Mouse (Mus musculus) liver, postnatal 0 days (tissue): ENCODE data around the gene a. TPM values are rescaled to one million over a fixed set of nuclear protein-coding genes. Genes with fewer than 3 reads are reported as not detected.

Experiments
- ATAC-seq: fragments of 200-750 bp; cut with Nextera tagmentation; 2 replicates; pipeline ENCODE4 v1.8.0; 2017; ENCODE audit warnings: mild to moderate bottlenecking, moderate library complexity
- DNase-seq: peaks from one replicate; pipeline ENCODE4 v3.0.0-alpha.2; 2016
- H3K27ac ChIP-seq: fragments of 300-500 bp; sonication (generic); 2 replicates; pipeline ENCODE4 v1.5.1; 2014; ENCODE audit warnings: antibody characterized with exemption, moderate library complexity, mild to moderate bottlenecking, low read depth
- H3K27me3 ChIP-seq: fragments of 300-500 bp; sonication (generic); 2 replicates; pipeline ENCODE4 v1.6.1; 2014; ENCODE audit warnings: low read length, control low read depth, mixed read lengths; ENCODE audit not compliant: insufficient read depth
- H3K36me3 ChIP-seq: fragments of 300-500 bp; sonication (generic); replicated peaks from 2 replicates; pipeline ENCODE4 v1.6.1; 2014; ENCODE audit warnings: mild to moderate bottlenecking, control low read depth, low read length, moderate library complexity, mixed read lengths; ENCODE audit not compliant: insufficient read depth
- H3K4me1 ChIP-seq: fragments of 300-500 bp; sonication (generic); 2 replicates; pipeline ENCODE4 v1.6.1; 2014; ENCODE audit warnings: antibody characterized with exemption, mild to moderate bottlenecking, control low read depth; ENCODE audit not compliant: insufficient read depth
- H3K4me2 ChIP-seq: fragments of 300-500 bp; sonication (generic); 2 replicates; pipeline ENCODE4 v1.6.1; 2014; ENCODE audit warnings: low read depth, mild to moderate bottlenecking, low read length, moderate library complexity, mixed read lengths
- H3K4me3 ChIP-seq: fragments of 300-500 bp; sonication (generic); 2 replicates; pipeline ENCODE4 v1.5.1; 2014; ENCODE audit warnings: low read depth, low read length
- H3K9ac ChIP-seq: fragments of 300-500 bp; sonication (generic); replicated peaks from 2 replicates; pipeline ENCODE4 v1.6.1; 2014; ENCODE audit warnings: mild to moderate bottlenecking, moderate library complexity
- H3K9me3 ChIP-seq: fragments of 300-500 bp; sonication (generic); 2 replicates; pipeline ENCODE4 v1.6.1; 2016; ENCODE audit warnings: mild to moderate bottlenecking, control low read depth, low read length, mixed read lengths
- CTCF ChIP-seq: sonication (generic); IDR thresholded peaks from 2 replicates; pipeline ENCODE4 v1.5.1; 2016; ENCODE audit warnings: antibody characterized with exemption, low read depth
- EP300 ChIP-seq: IDR thresholded peaks from 2 replicates; pipeline ENCODE4 v1.6.1; 2016; ENCODE audit warnings: antibody characterized with exemption, low read depth, mild to moderate bottlenecking
- WGBS: fragments of 180-500 bp; shearing (Covaris S2); extraction: QIAGEN DNeasy Blood & Tissue Kit; methylation state at CpG from one replicate; pipeline ENCODE4 v1.1.7; 2014; ENCODE audit not compliant: insufficient replicate concordance; 5-methylcytosine and 5-hydroxymethylcytosine counted together
- polyA plus RNA-seq: library from polyadenylated mRNA; unstranded; fragments of >200 nt; fragmentation: Nextera tagmentation; extraction: Ambion mirVana; gene quantifications from 2 replicates; pipeline ENCODE4 v1.2.1, GENCODE M21; 2015

The a gene
- polyA plus RNA-seq, 1 experiment from 2014 or later = not detected

GRCm38 (mm10) chr2:154751924-154752323 lies 39.3 kb upstream of the a start:
- no peak overlapping the region for H3K27ac ChIP-seq
- no peak; the same call in 1 of the 2 replicates for ATAC-seq
- H3K4me2 ChIP-seq = no peak overlapping the region
- no peaks in the 10 kb centered on the region for H3K4me1 ChIP-seq
- H3K36me3 ChIP-seq = no peaks in the 10 kb centered on the region
- H3K27me3 ChIP-seq = peaks cover 2% of the 10 kb centered on the region; the same call in 1 of the 2 replicates
- WGBS = 52% methylated on average over 8 of the region's 8 CpGs
- TF ChIP-seq EP300 (no peak), CTCF (no peak)
- no peak overlapping the region for H3K9ac ChIP-seq
- no peak for DNase-seq
- H3K9me3 ChIP-seq = no peaks in the 10 kb centered on the region
- H3K4me3 ChIP-seq = no peak overlapping the region

- ATAC-seq (no peak), DNase-seq (no peak)
- H3K27ac ChIP-seq = no peak overlapping the region
- H3K4me2 ChIP-seq = no peak overlapping the region
- WGBS = 75% methylated on average over 2 of the region's 2 CpGs
- no peak overlapping the region for H3K4me3 ChIP-seq
- H3K27me3 ChIP-seq = peaks cover 2% of the 10 kb centered on the region; the same call in 1 of the 2 replicates
- H3K9ac ChIP-seq = no peak overlapping the region
- no peaks in the 10 kb centered on the region for H3K4me1 ChIP-seq
- H3K36me3 ChIP-seq = no peaks in the 10 kb centered on the region
- H3K9me3 ChIP-seq = no peaks in the 10 kb centered on the region
- TF ChIP-seq CTCF = no peak
Observed at GRCm38 (mm10) chr2:154754068-154754560, 37.1 kb upstream of the a start.

DNA sequence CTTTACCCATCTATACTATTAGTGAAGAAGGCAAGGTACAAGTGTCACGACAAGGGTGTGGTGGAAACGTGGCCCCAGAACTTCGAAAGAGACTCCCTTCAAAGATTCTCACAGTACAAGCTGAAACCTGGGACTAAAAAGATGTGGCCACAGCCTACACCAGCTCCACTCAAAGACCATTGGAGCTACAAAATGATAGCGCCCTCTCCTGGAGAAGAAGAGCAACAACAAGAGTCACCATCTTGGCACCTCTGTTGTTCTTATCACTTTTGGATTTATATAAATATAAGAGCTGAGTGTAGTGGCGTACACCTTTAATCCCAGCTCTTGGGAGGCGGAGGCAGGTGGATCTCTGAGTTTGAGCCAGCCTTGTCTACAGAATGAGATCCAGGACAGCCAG lies 35.4 kb upstream of the a start:
- DNase-seq = no peak
- 70% methylated on average over 6 of the region's 6 CpGs for WGBS

GRCm38 (mm10) chr2:154757691-154758090 lies 33.5 kb upstream of the a start:
- Histone ChIP-seq H3K4me1 (no peaks in the 10 kb centered on the region; the same call in 1 of the 2 replicates), H3K9ac (no peak overlapping the region)

More for the DNA sequence above, 35.4 kb upstream of the a start:
- Histone ChIP-seq H3K27ac (no peak overlapping the region), H3K4me1 (no peaks in the 10 kb centered on the region), H3K9ac (no peak overlapping the region), H3K36me3 (no peaks in the 10 kb centered on the region), H3K4me2 (no peak overlapping the region), H3K4me3 (no peak overlapping the region), H3K27me3 (no peaks in the 10 kb centered on the region), H3K9me3 (no peaks in the 10 kb centered on the region)
- no peak for ATAC-seq
- peak; percentile 59 for TF ChIP-seq CTCF
- no peak for TF ChIP-seq EP300

DNA sequence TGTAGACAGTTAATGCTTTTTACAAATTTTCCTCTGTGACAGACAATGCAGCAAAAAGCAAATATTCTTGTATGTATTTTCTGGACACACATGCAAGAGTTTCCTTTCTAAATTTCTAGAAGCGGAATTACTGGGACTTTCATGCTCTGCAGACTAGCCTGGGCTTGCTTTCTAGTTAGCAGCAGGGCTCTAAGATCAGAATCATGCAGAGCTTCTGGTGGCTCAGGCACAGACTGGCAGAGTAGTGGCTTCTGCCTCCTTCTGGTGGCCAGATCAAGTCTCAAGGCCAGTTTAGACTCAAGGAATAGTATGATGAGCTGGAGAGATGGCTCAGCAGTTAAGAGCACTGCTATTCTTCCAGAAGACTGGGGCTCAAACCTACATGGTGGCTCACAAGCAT lies 32.7 kb upstream of the a start:
- Histone ChIP-seq H3K4me2 (no peak overlapping the region), H3K9me3 (no peaks in the 10 kb centered on the region), H3K36me3 (no peaks in the 10 kb centered on the region), H3K4me3 (no peak overlapping the region), H3K4me1 (peaks cover 5% of the 10 kb centered on the region; the same call in 1 of the 2 replicates), H3K9ac (no peak overlapping the region), H3K27me3 (no peaks in the 10 kb centered on the region), H3K27ac (no peak overlapping the region)
- TF ChIP-seq EP300 (no peak), CTCF (no peak)
- 84% methylated on average over 1 of the region's 1 CpGs for WGBS
- DNase-seq (no peak), ATAC-seq (no peak)

More at GRCm38 (mm10) chr2:154757691-154758090, 33.5 kb upstream of the a start:
- no peaks in the 10 kb centered on the region for H3K27me3 ChIP-seq
- no peak overlapping the region for H3K27ac ChIP-seq
- TF ChIP-seq EP300 (no peak), CTCF (no peak)
- no peak for DNase-seq
- H3K4me3 ChIP-seq = no peak overlapping the region
- no peak for ATAC-seq
- H3K9me3 ChIP-seq = no peaks in the 10 kb centered on the region
- no peak overlapping the region for H3K4me2 ChIP-seq
- no peaks in the 10 kb centered on the region for H3K36me3 ChIP-seq
- 83% methylated on average over 5 of the region's 5 CpGs for WGBS

- H3K27ac ChIP-seq = peak overlapping the region; percentile 44; the same call in 1 of the 2 replicates
- peak overlapping the region; percentile 42; the same call in 1 of the 2 replicates for H3K4me2 ChIP-seq
- WGBS = 63% methylated on average over 3 of the region's 3 CpGs
- H3K4me3 ChIP-seq = no peak overlapping the region
- no peak overlapping the region for H3K9ac ChIP-seq
- H3K4me1 ChIP-seq = peaks cover 26% of the 10 kb centered on the region
- H3K27me3 ChIP-seq = no peaks in the 10 kb centered on the region
- TF ChIP-seq CTCF (no peak), EP300 (no peak)
- H3K9me3 ChIP-seq = no peaks in the 10 kb centered on the region
- no peaks in the 10 kb centered on the region for H3K36me3 ChIP-seq
- no peak for ATAC-seq
- DNase-seq = peak; percentile 21
Observed at GRCm38 (mm10) chr2:154763226-154763625, 28.0 kb upstream of the a start.
